Mouse (Mus musculus) MEL (cell line): ENCODE measurements around the gene Phyh. TPM values are rescaled to one million over a fixed set of nuclear protein-coding genes. Genes with fewer than 3 reads are reported as not detected.

ENCODE experiments used
- DNase-seq: peaks from one replicate; pipeline ENCODE4 v3.0.0; 2011; ENCODE audit warnings: low read depth, low spot score
- H3K27ac ChIP-seq: 2 replicates; pipeline ENCODE4 v1.5.1; 2012; ENCODE audit warnings: low read depth, mild to moderate bottlenecking, control low read depth, low read length, moderate library complexity; ENCODE audit not compliant: control insufficient read depth
- H3K27me3 ChIP-seq, 2 experiments: fragments of 150-350 bp in 1 of 2; sonication (generic) in 1 of 2; 2 replicates each; pipeline ENCODE4 v1.6.1; 2012; ENCODE audit warnings: low read length in 2 of 2, mild to moderate bottlenecking in 2 of 2, improper control_type of control experiment in 1 of 2, moderate library complexity in 1 of 2; ENCODE audit not compliant: insufficient read depth in 2 of 2, control insufficient read depth in 1 of 2
- H3K36me3 ChIP-seq, 2 experiments: 2 replicates each; pipeline ENCODE4 v1.6.1; 2012 to 2014; ENCODE audit warnings: low read length in 2 of 2, improper control_type of control experiment in 1 of 2, inconsistent platforms in 1 of 2, mild to moderate bottlenecking in 1 of 2; ENCODE audit not compliant: insufficient read depth in 2 of 2, control insufficient read depth in 1 of 2
- H3K4me1 ChIP-seq, 2 experiments: fragments of 150-350 bp in 1 of 2; sonication (generic) in 1 of 2; 2 replicates each; pipeline ENCODE4 v1.6.1; 2012; ENCODE audit warnings: low read length in 2 of 2, improper control_type of control experiment in 1 of 2, mild to moderate bottlenecking in 1 of 2; ENCODE audit not compliant: insufficient read depth in 2 of 2, control insufficient read depth in 1 of 2
- H3K4me3 ChIP-seq, 2 experiments: fragments of 150-350 bp in 1 of 2; sonication (generic) in 1 of 2; 2 replicates each; pipeline ENCODE4 v1.5.1; 2012; ENCODE audit warnings: low read depth in 2 of 2, low read length in 2 of 2, mild to moderate bottlenecking in 2 of 2, moderate library complexity in 2 of 2, control low read depth in 1 of 2, improper control_type of control experiment in 1 of 2; ENCODE audit not compliant: control insufficient read depth in 1 of 2, insufficient read depth in 1 of 2
- H3K79me2 ChIP-seq: 2 replicates; pipeline ENCODE4 v1.6.1; 2012; ENCODE audit warnings: mild to moderate bottlenecking, low read length, moderate library complexity; ENCODE audit not compliant: control insufficient read depth, poor library complexity, insufficient read depth
- H3K9ac ChIP-seq: 2 replicates; pipeline ENCODE4 v1.6.1; 2012; ENCODE audit warnings: low read depth, mild to moderate bottlenecking, control low read depth, low read length, moderate library complexity; ENCODE audit not compliant: control insufficient read depth, poor library complexity, severe bottlenecking
- H3K9me3 ChIP-seq: fragments of 150-350 bp; sonication (generic); replicated peaks from 2 replicates; pipeline ENCODE4 v1.6.1; 2012; ENCODE audit warnings: mild to moderate bottlenecking, low read length, improper control_type of control experiment, moderate library complexity; ENCODE audit not compliant: insufficient read depth
- CHD1 ChIP-seq: IDR thresholded peaks from 2 replicates; pipeline ENCODE4 v1.6.1; 2012; ENCODE audit warnings: low read depth, mild to moderate bottlenecking, inconsistent platforms, low read length, improper control_type of control experiment
- CTCF ChIP-seq, 3 experiments: IDR thresholded peaks in 2 of 3; conservative IDR thresholded peaks in 1 of 3; 2 replicates each; pipeline ENCODE4 v1.5.1; 2011 to 2012; ENCODE audit warnings: low read length in 3 of 3, low read depth in 2 of 3, mild to moderate bottlenecking in 2 of 3, improper control_type of control experiment in 1 of 3, inconsistent platforms in 1 of 3, mixed read lengths in 1 of 3, moderate library complexity in 1 of 3; ENCODE audit not compliant: control insufficient read depth in 1 of 3, insufficient read depth in 1 of 3, poor library complexity in 1 of 3, severe bottlenecking in 1 of 3
- E2F4 ChIP-seq: IDR thresholded peaks from 2 replicates; pipeline ENCODE4 v1.6.1; 2011; ENCODE audit warnings: low read depth, low read length, improper control_type of control experiment, borderline replicate concordance
- ELF1 ChIP-seq: IDR thresholded peaks from 2 replicates; pipeline ENCODE4 v1.6.1; 2014; ENCODE audit warnings: low read depth, mild to moderate bottlenecking, inconsistent platforms, low read length, improper control_type of control experiment, moderate library complexity
- ETS1 ChIP-seq: IDR thresholded peaks from 2 replicates; pipeline ENCODE4 v1.6.1; 2012; ENCODE audit warnings: low read depth, mild to moderate bottlenecking, inconsistent platforms, low read length, improper control_type of control experiment, moderate library complexity
- HCFC1 ChIP-seq: IDR thresholded peaks from 2 replicates; pipeline ENCODE4 v1.6.1; 2012; ENCODE audit warnings: low read depth, mild to moderate bottlenecking, inconsistent platforms, low read length, improper control_type of control experiment, moderate library complexity
- MAFK ChIP-seq: IDR thresholded peaks from 2 replicates; pipeline ENCODE4 v1.6.1; 2011; ENCODE audit warnings: low read depth, mild to moderate bottlenecking, low read length, improper control_type of control experiment, borderline replicate concordance
- MAX ChIP-seq: IDR thresholded peaks from 2 replicates; pipeline ENCODE4 v1.6.1; 2011; ENCODE audit warnings: low read length, improper control_type of control experiment
- MEF2A ChIP-seq: IDR thresholded peaks from 2 replicates; pipeline ENCODE4 v1.6.1; 2014; ENCODE audit warnings: low read depth, mild to moderate bottlenecking, inconsistent platforms, low read length, improper control_type of control experiment; ENCODE audit not compliant: poor library complexity, insufficient replicate concordance, severe bottlenecking; ENCODE audit errors: extremely low read depth
- MXI1 ChIP-seq: IDR thresholded peaks from 2 replicates; pipeline ENCODE4 v1.6.1; 2011; ENCODE audit warnings: mild to moderate bottlenecking, low read depth, low read length, improper control_type of control experiment
- NRF1 ChIP-seq: IDR thresholded peaks from 2 replicates; pipeline ENCODE4 v1.6.1; 2014; ENCODE audit warnings: low read depth, mild to moderate bottlenecking, inconsistent platforms, low read length, improper control_type of control experiment, moderate library complexity; ENCODE audit not compliant: poor library complexity, insufficient read depth, severe bottlenecking
- POLR2A ChIP-seq, 2 experiments: IDR thresholded peaks; 2 replicates each; pipeline ENCODE4 v1.6.1; 2011 to 2012; ENCODE audit warnings: low read length in 2 of 2, mild to moderate bottlenecking in 2 of 2, control low read depth in 1 of 2, improper control_type of control experiment in 1 of 2, low read depth in 1 of 2, moderate library complexity in 1 of 2; ENCODE audit not compliant: control insufficient read depth in 1 of 2, insufficient read depth in 1 of 2, poor library complexity in 1 of 2
- POLR2AphosphoS2 ChIP-seq: IDR thresholded peaks from 2 replicates; pipeline ENCODE4 v1.6.1; 2011; ENCODE audit warnings: low read length, improper control_type of control experiment
- POLR2AphosphoS5 ChIP-seq: IDR thresholded peaks from 2 replicates; pipeline ENCODE4 v1.6.1; 2012; ENCODE audit warnings: low read depth, borderline replicate concordance, mild to moderate bottlenecking, inconsistent platforms, low read length, moderate library complexity, mixed read lengths
- SIN3A ChIP-seq: IDR thresholded peaks from 2 replicates; pipeline ENCODE4 v1.6.1; 2012; ENCODE audit warnings: low read length, improper control_type of control experiment, inconsistent platforms
- SMC3 ChIP-seq: IDR thresholded peaks from 2 replicates; pipeline ENCODE4 v1.6.1; 2011; ENCODE audit warnings: low read depth, low read length, improper control_type of control experiment
- ZMIZ1 ChIP-seq: IDR thresholded peaks from 2 replicates; pipeline ENCODE4 v1.6.1; 2012; ENCODE audit warnings: low read depth, mild to moderate bottlenecking, inconsistent platforms, low read length, improper control_type of control experiment, moderate library complexity
- polyA plus RNA-seq, 2 experiments: library from polyadenylated mRNA; stranded (reverse) in 1 of 2; unstranded in 1 of 2; fragments of >175 nt in 1 of 2; fragments of >200 nt in 1 of 2; gene quantifications; 2 replicates each; pipeline versions ENCODE4 v1.2.1 to v1.2.4; 2012; ENCODE audit warnings: low replicate concordance in 2 of 2, low read depth in 1 of 2; ENCODE audit not compliant: insufficient read length in 2 of 2, insufficient read depth in 1 of 2, missing spikeins in 1 of 2
- total RNA-seq: library from RNA; depleted of rRNA; stranded (reverse); fragments of 300-350 nt; gene quantifications from 2 replicates; pipeline ENCODE4 v1.2.3, GENCODE M21; 2012

The Phyh gene
- total and polyA plus RNA-seq, 3 experiments = not detected

DNA sequence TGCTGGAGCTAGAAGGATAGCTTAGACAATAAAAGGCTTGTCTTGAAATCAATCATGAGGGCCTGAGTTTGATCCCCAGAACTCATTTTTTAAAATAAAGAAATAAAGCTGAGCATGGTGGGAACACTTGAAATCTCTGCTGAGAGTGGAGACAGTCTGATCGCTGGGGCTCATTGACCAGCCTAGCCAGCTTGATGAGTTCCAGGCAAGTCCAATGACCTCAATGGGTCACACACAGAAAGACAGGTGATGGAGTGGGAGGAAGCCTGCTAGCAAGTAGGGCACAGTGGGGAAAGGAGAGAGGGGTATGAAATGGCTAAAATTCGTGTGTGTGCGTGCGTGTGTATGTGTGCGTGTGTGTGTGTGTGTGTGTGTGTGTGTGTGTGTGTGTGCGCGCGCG lies 15.7 kb downstream of the Phyh start:
- no peaks in the 10 kb centered on the region for H3K9me3 ChIP-seq
- DNase-seq = no peak
- H3K27ac ChIP-seq = no peak overlapping the region
- H3K4me3 ChIP-seq = no peak overlapping the region
- no peaks in the 10 kb centered on the region for H3K79me2 ChIP-seq
- TF ChIP-seq ELF1 (no peak), POLR2AphosphoS5 (no peak), CTCF (IDR thresholded peaks at IDR 0.05 in 2 of 3, conservative IDR thresholded peaks at IDR 0.05 in 1 of 3; ENCODE audit: control insufficient read depth in 1 of 3, insufficient read depth in 1 of 3, low read depth in 2 of 3, low read length in 3 of 3, poor library complexity in 1 of 3, severe bottlenecking in 1 of 3) (no peak), SMC3 (no peak)
- peaks cover 0 to 6% of the 10 kb centered on the region in 2 experiments; a peak in 2 of 4 replicates for H3K27me3 ChIP-seq
- no peaks in the 10 kb centered on the region for H3K4me1 ChIP-seq
- no peak overlapping the region for H3K9ac ChIP-seq
- H3K36me3 ChIP-seq = no peaks in the 10 kb centered on the region

DNA sequence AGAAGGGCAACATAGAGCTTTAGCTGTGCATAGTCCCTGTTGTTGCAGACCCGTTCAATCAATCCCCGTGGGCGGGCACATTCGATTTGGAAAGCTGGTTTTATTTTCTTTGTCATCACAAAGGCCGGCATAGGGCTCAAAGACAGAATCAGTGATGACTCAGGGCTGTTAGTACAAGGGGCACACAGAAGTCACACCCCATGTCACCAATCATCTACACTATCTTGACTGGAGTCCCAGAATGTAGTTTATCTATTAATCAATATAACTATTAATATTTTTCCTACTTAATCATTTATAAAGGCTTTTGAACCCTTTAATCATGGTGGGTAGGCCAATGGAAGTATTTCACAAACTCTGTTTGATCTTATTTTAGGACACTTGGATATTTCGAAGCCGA lies 19.1 kb downstream of the Phyh start:
- no peak for TF ChIP-seq HCFC1
- TF ChIP-seq POLR2A (IDR thresholded peaks at IDR 0.05; ENCODE audit: control insufficient read depth in 1 of 2, insufficient read depth in 1 of 2, low read depth in 1 of 2, low read length in 2 of 2, poor library complexity in 1 of 2) = no peak
- no peak for TF ChIP-seq MEF2A
- TF ChIP-seq SIN3A = no peak
- no peak for TF ChIP-seq E2F4
- no peak for TF ChIP-seq POLR2AphosphoS2
- no peak for TF ChIP-seq CHD1
- no peak for TF ChIP-seq ETS1
- no peak for TF ChIP-seq MAFK
- TF ChIP-seq MAX = no peak
- TF ChIP-seq MXI1 = no peak
- no peak for TF ChIP-seq ZMIZ1
- no peak for TF ChIP-seq NRF1
- TF ChIP-seq SMC3 = no peak
- no peaks in the 10 kb centered on the region for H3K4me1 ChIP-seq
- H3K36me3 ChIP-seq = no peaks in the 10 kb centered on the region

More for the DNA sequence above, 19.1 kb downstream of the Phyh start:
- H3K79me2 ChIP-seq = no peaks in the 10 kb centered on the region
- DNase-seq = no peak
- H3K9ac ChIP-seq = no peak overlapping the region
- H3K27ac ChIP-seq = no peak overlapping the region
- H3K4me3 ChIP-seq = no peak overlapping the region
- H3K9me3 ChIP-seq = no peaks in the 10 kb centered on the region
- no peaks in the 10 kb centered on the region; a peak in 1 of 4 replicates for H3K27me3 ChIP-seq
